ENCODE assay signal across 8 mouse cellular contexts in the genomic region with DNA sequence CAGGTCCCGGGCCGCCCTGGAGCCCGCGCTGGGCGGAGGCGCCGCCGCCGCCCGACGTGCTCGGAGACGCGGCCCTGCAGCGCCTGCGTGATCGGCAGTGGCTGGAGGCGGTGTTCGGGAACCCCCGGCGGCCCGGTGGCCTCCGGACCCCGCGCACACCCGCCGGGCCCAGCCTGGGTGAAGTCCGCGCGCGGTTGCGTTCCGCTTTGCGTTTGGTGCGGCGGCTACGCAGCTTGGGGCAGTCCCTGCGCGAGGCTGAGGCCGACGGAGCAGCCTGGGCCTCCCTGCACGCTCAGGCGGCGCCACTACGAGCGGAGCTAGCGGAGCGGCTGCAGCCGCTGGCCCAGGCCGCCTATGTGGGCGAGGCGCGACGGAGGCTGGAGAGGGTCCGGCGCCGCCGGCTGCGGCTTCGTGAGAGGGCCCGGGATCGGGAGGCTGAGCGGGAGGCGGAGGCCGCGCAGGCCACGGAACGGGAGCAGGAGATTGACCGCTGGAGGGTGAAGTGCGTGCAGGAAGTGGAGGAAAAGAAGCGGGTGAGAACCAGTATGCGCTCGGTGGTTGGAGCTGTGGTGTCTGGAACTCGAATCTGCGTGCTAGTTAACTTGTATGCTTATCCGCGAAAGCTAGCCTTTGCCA. TPM values are rescaled to one million over a fixed set of nuclear protein-coding genes. Genes with fewer than 3 reads are reported as not detected.
DNase-seq lines count a peak whose midpoint lies in the region; ATAC-seq lines count a peak whose summit lies in the region.

No protein-coding gene starts in this region.

- H3K4me2 ChIP-seq in forebrain, embryonic 14.5 days (ENCODE audit: low read length): peak overlapping the region; percentile 95
- peak overlapping the region; percentile 95 for H3K4me2 ChIP-seq in hindbrain, embryonic 11.5 days (replicated peaks; ENCODE audit: low read depth, low read length)

- peak; percentile 49 for DNase-seq in NIH3T3 (ENCODE audit: low read depth)
- peak; percentile 26 for DNase-seq in cerebellum, adult 11 months
- peak; percentile 11 for DNase-seq in forebrain, embryonic 14.5 days (ENCODE audit: low spot score)
- DNase-seq in hindbrain, embryonic 11.5 days (ENCODE audit: low spot score): peak; percentile 62
- peak; percentile 18 to 37 for DNase-seq in layer of hippocampus, postnatal 25 days (ENCODE audit: extremely low spot score in 1 of 2, low spot score in 1 of 2)
- DNase-seq in lung, postnatal 25 days (ENCODE audit: low spot score): peak; percentile 16
- peak; percentile 60 for DNase-seq in ovary, postnatal 36 days (ENCODE audit: low spot score)
- peak; percentile 59 for DNase-seq in thymus, postnatal 14 days

- H3K36me3 ChIP-seq in forebrain, embryonic 14.5 days (ENCODE audit: control insufficient read depth, insufficient read depth, low read length): no peaks in the 10 kb centered on the region
- H3K36me3 ChIP-seq in hindbrain, embryonic 11.5 days (ENCODE audit: control insufficient read depth, insufficient read depth, low read length): no peaks in the 10 kb centered on the region

- H3K9ac ChIP-seq in forebrain, embryonic 14.5 days (ENCODE audit: low read length): peak overlapping the region; percentile 93
- peak overlapping the region; percentile 98 for H3K9ac ChIP-seq in hindbrain, embryonic 11.5 days (ENCODE audit: low read depth, low read length)

- H3K27me3 ChIP-seq in forebrain, embryonic 14.5 days (replicated peaks; ENCODE audit: control insufficient read depth, insufficient read depth, low read length): no peaks in the 10 kb centered on the region
- H3K27me3 ChIP-seq in hindbrain, embryonic 11.5 days (ENCODE audit: control insufficient read depth, insufficient read depth, low read length): no peaks in the 10 kb centered on the region

- peaks cover 14% of the 10 kb centered on the region for H3K4me1 ChIP-seq in forebrain, embryonic 14.5 days (ENCODE audit: control insufficient read depth, insufficient read depth, low read length)
- H3K4me1 ChIP-seq in hindbrain, embryonic 11.5 days (replicated peaks; ENCODE audit: control insufficient read depth, insufficient read depth, low read length): peaks cover 8% of the 10 kb centered on the region; the same call in 1 of the 2 replicates

- H3K27ac ChIP-seq in forebrain, embryonic 14.5 days (ENCODE audit: low read depth, low read length): peak overlapping the region; percentile 92
- peak overlapping the region; percentile 93 for H3K27ac ChIP-seq in hindbrain, embryonic 11.5 days (ENCODE audit: low read depth, low read length)

- whole genome bisulfite sequencing in forebrain, embryonic 14.5 days: under 1% methylated on average over 64 of the region's 77 CpGs
- WGBS in hindbrain, embryonic 11.5 days: under 1% methylated on average over 71 of the region's 77 CpGs

- ATAC-seq in forebrain, embryonic 14.5 days: peak; percentile 67
- ATAC-seq in hindbrain, embryonic 11.5 days (ENCODE audit: low FRiP score): peak; percentile 64

- peak overlapping the region; percentile 96 for H3K4me3 ChIP-seq in forebrain, embryonic 14.5 days (ENCODE audit: low read depth, low read length)
- H3K4me3 ChIP-seq in hindbrain, embryonic 11.5 days (ENCODE audit: low read depth, low read length): peak overlapping the region; percentile 99

- no peaks in the 10 kb centered on the region for H3K9me3 ChIP-seq in forebrain, embryonic 14.5 days (replicated peaks; ENCODE audit: control insufficient read depth, low read length)
- H3K9me3 ChIP-seq in hindbrain, embryonic 11.5 days (ENCODE audit: control insufficient read depth, low read length): no peaks in the 10 kb centered on the region

RNA-seq across cellular contexts. Expression of a gene that starts 0.7 kb away (rescaled TPM):
- 8.6 and 9.9 TPM in 2 replicates for polyA plus RNA-seq in forebrain, embryonic 14.5 days (2014; fragmentation: Nextera tagmentation; extraction: Ambion mirVana)
- 13.0 and 13.5 TPM in 2 replicates for polyA plus RNA-seq in hindbrain, embryonic 11.5 days (2014; fragmentation: Nextera tagmentation; extraction: Ambion mirVana)
- 10 to 100 TPM; 25.0 to 25.7 TPM for total RNA-seq in layer of hippocampus, postnatal 25 days (2021)

RNA-seq across cellular contexts. Expression of a gene that starts 14.2 kb away (rescaled TPM):
- 0.13 and 0.96 TPM in 2 replicates for polyA plus RNA-seq in forebrain, embryonic 14.5 days (2014; fragmentation: Nextera tagmentation; extraction: Ambion mirVana)
- polyA plus RNA-seq in hindbrain, embryonic 11.5 days (2014; fragmentation: Nextera tagmentation; extraction: Ambion mirVana): 0.17 and 1.6 TPM in 2 replicates
- total RNA-seq in layer of hippocampus, postnatal 25 days (2021): 1 to 10 TPM; 2.0 to 2.5 TPM

RNA-seq across cellular contexts. Expression of a gene that starts 44.9 kb away (rescaled TPM):
- polyA plus RNA-seq in forebrain, embryonic 14.5 days (2014; fragmentation: Nextera tagmentation; extraction: Ambion mirVana): 0.20 and 0.40 TPM in 2 replicates
- polyA plus RNA-seq in hindbrain, embryonic 11.5 days (2014; fragmentation: Nextera tagmentation; extraction: Ambion mirVana): 0.54 TPM in 1 of 2 replicates, not detected in the other
- under 1 TPM; 0.17 to 0.40 TPM for total RNA-seq in layer of hippocampus, postnatal 25 days (2021)

RNA-seq across cellular contexts. Expression of a gene that starts 51.7 kb away (rescaled TPM):
- polyA plus RNA-seq in forebrain, embryonic 14.5 days (2014; fragmentation: Nextera tagmentation; extraction: Ambion mirVana): 6.3 and 6.7 TPM in 2 replicates
- 6.0 and 6.9 TPM in 2 replicates for polyA plus RNA-seq in hindbrain, embryonic 11.5 days (2014; fragmentation: Nextera tagmentation; extraction: Ambion mirVana)
- total RNA-seq in layer of hippocampus, postnatal 25 days (2021): 1 to 10 TPM; 3.0 to 4.3 TPM

RNA-seq across cellular contexts. Expression of a gene that starts 52.5 kb away (rescaled TPM):
- 42.2 and 47.9 TPM in 2 replicates for polyA plus RNA-seq in forebrain, embryonic 14.5 days (2014; fragmentation: Nextera tagmentation; extraction: Ambion mirVana)
- polyA plus RNA-seq in hindbrain, embryonic 11.5 days (2014; fragmentation: Nextera tagmentation; extraction: Ambion mirVana): 47.5 and 51.9 TPM in 2 replicates
- total RNA-seq in layer of hippocampus, postnatal 25 days (2021): 10 to 100 TPM; 32.8 to 33.3 TPM

Comparison
In these comparisons a context has a peak if more than half of its experiments do, and no peak if none do; other contexts are left out.
1. Peak in every context shown above with its lines: DNase-seq, ATAC-seq, H3K4me3 ChIP-seq and H3K27ac ChIP-seq.
2. DNase-seq: peak in every context shown above with its lines; median percentile 62 in hindbrain, embryonic 11.5 days; 60 in ovary, postnatal 36 days; 59 in thymus, postnatal 14 days; 49 in NIH3T3; 28 in layer of hippocampus, postnatal 25 days; 26 in cerebellum, adult 11 months; 16 in lung, postnatal 25 days; 11 in forebrain, embryonic 14.5 days.